Mouse (Mus musculus) heart, adult 9 months (tissue): Measurements from ENCODE around the gene Slc39a11.

Source experiments
- DNase-seq, 2 experiments: peaks; one replicate each; pipeline ENCODE4 v3.0.0; 2022; ENCODE audit warnings: low spot score in 2 of 2

The Slc39a11 gene

GRCm38 (mm10) chr11:113291781-113292714 lies 357.8 kb downstream of the Slc39a11 start:
- DNase-seq, result peak; percentile 47 to 72

- no peak for DNase-seq
These were observed 359.0 kb downstream of the Slc39a11 start for GRCm38 (mm10) chr11:113290911-113291310.

GRCm38 (mm10) chr11:113284951-113285741 lies 364.7 kb downstream of the Slc39a11 start:
- DNase-seq, result no peak

GRCm38 (mm10) chr11:113283376-113283811 lies 366.5 kb downstream of the Slc39a11 start:
- DNase-seq, result no peak

- no peak for DNase-seq
These were observed 371.6 kb downstream of the Slc39a11 start for GRCm38 (mm10) chr11:113278238-113278637.

- DNase-seq, result no peak
These were observed 372.8 kb downstream of the Slc39a11 start for GRCm38 (mm10) chr11:113277034-113277612.

- DNase-seq, result no peak
These were observed 373.4 kb downstream of the Slc39a11 start for GRCm38 (mm10) chr11:113276518-113276917.

- no peak for DNase-seq
These were observed 375.8 kb downstream of the Slc39a11 start for GRCm38 (mm10) chr11:113274037-113274436.

- DNase-seq, result no peak
These were observed 378.0 kb downstream of the Slc39a11 start for GRCm38 (mm10) chr11:113271857-113272256.

- peak; percentile 1 to 30 for DNase-seq
These were observed 381.0 kb downstream of the Slc39a11 start for GRCm38 (mm10) chr11:113268831-113269319.

GRCm38 (mm10) chr11:113267516-113268230 lies 382.2 kb downstream of the Slc39a11 start:
- DNase-seq, result no peak

- DNase-seq, result no peak
These were observed 383.2 kb downstream of the Slc39a11 start for GRCm38 (mm10) chr11:113266706-113267105.

GRCm38 (mm10) chr11:113265567-113265966 lies 384.3 kb downstream of the Slc39a11 start:
- no peak for DNase-seq

- DNase-seq, result no peak
These were observed 385.9 kb downstream of the Slc39a11 start for GRCm38 (mm10) chr11:113263971-113264370.

GRCm38 (mm10) chr11:113262062-113262461 lies 387.8 kb downstream of the Slc39a11 start:
- no peak for DNase-seq

- no peak for DNase-seq
These were observed 388.5 kb downstream of the Slc39a11 start for GRCm38 (mm10) chr11:113261421-113261820.

- no peak for DNase-seq
These were observed 390.0 kb downstream of the Slc39a11 start for GRCm38 (mm10) chr11:113259712-113260382.

GRCm38 (mm10) chr11:113258016-113258415 lies 391.9 kb downstream of the Slc39a11 start:
- no peak for DNase-seq

- no peak for DNase-seq
These were observed 395.2 kb downstream of the Slc39a11 start for GRCm38 (mm10) chr11:113254653-113255052.

GRCm38 (mm10) chr11:113253169-113253568 lies 396.7 kb downstream of the Slc39a11 start:
- no peak for DNase-seq

- no peak for DNase-seq
These were observed 398.7 kb downstream of the Slc39a11 start for GRCm38 (mm10) chr11:113251172-113251571.
